Mouse (Mus musculus) frontal cortex, postnatal 25 days (tissue): Measurements from ENCODE around the gene Cdc40.
"Not testable (repeated sequence)": the region's sequence is repeated elsewhere in the genome, so short reads cannot be mapped to it uniquely, and the experiment has no call there.

Source experiments
- DNase-seq, 2 experiments: peaks; one replicate each; pipeline ENCODE4 v3.0.0; 2022; ENCODE audit warnings: low spot score in 2 of 2

The Cdc40 gene

DNA sequence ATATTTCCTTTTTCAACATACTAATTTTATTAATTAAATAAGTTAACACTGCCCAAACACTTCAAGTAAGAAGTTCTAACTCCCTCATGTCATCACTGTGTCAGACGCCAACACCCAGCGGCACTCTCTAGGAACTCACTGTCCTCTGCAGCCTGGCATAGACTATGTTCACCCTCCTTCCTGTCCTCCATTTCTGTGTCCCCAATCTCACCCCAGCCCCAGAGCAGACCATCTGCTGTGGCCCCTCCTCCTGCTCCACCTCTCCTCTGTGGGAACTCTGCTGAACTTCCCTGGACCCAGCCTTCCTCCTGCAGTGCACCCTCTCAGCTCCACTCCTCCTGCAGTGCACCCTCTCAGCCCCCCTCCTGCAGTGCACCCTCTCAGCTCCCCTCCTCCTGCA lies 15.0 kb downstream of the Cdc40 start:
- no peak for DNase-seq

DNA sequence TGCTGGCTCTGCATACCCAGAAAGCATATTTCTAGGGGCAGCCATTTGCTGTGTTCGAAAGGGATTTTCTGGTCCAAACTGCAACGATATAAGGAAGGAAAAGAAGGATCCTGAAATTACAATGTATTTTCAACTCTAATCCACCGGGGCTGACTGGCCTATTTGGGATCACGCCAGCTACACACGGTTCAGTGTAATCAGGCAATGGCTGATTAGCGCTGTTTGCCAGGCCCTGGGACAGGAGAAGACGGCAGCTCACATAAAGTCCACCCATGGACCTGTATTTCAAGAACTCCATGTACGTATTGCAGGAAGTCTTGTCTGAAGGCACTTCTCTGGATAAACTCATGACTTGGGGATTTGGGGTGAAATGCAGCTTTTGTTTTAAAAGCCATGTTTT lies 25.5 kb downstream of the Cdc40 start:
- DNase-seq = no peak

DNA sequence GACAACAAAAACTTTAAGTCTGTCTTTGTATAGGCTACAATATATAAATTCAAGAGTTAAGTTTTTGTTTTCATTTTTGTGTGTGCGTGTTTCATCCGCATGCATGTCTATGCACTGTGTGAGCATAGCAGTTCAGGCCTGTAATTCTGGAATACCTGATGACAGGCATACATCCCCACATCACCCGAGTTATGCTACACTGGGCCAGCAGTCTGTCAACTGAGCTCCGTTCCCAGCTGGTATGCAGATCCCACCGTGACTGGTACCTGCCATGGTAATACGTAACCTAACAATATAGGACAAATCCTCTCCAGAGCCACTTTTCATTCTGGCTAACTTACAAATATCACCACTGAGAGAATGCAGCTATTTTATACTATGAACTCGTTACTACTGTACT lies 26.4 kb downstream of the Cdc40 start:
- DNase-seq = no peak

DNA sequence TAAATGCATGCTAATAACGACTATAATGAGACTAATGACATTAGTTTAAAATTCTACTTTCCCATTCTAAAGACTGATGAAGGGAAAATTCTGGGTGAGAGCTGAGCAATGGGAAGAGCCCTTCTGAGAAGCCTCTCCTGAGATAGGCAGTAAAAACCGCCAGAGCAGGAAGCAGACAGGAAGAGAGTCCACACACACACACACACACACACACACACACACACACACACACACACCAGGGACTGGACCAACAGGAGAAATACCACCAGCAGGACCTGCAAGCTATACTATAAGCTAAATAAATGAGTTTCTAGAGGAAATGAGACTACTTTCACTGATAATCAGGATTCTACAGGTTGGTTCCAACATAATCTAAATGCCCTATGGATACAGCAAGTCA lies 27.5 kb downstream of the Cdc40 start:
- no peak for DNase-seq

DNA sequence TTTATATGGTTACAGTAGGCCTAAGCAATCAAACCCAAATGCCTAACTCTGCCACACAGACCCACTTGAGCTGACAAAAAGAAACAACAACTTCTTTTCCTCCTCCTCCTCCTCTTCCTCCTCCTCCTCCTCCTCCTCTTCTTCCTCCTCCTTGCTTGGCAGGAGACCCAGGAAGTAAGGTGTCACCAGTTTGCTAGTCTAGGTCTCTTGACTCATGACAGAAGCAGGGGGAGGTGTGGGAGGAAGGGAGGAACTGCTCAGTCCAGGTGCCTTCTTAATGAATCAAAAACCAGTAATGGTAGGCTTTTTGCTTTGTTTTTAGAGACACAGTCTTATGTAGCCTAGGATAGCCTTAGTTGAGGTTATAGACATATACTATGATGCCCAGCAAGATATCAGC lies 32.0 kb downstream of the Cdc40 start:
- DNase-seq = no peak

DNA sequence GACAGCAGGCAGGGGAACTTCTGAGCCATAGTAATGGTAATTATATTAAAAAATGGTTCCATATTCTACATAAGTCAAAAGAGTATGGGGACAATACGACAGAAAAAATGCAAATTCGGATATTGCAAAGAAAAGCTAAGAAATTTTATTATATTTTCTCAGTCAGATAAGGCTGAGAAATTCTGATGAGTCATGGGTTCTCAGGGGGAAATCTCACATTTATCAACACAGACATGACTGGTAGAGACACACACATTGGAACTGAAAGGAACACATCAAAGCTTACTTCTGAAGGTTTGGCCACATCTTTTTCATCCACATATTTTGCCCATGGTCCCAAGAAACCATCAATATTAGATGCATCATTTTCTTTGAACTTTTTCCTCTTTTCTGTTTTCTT lies 32.5 kb downstream of the Cdc40 start:
- no peak for DNase-seq

DNA sequence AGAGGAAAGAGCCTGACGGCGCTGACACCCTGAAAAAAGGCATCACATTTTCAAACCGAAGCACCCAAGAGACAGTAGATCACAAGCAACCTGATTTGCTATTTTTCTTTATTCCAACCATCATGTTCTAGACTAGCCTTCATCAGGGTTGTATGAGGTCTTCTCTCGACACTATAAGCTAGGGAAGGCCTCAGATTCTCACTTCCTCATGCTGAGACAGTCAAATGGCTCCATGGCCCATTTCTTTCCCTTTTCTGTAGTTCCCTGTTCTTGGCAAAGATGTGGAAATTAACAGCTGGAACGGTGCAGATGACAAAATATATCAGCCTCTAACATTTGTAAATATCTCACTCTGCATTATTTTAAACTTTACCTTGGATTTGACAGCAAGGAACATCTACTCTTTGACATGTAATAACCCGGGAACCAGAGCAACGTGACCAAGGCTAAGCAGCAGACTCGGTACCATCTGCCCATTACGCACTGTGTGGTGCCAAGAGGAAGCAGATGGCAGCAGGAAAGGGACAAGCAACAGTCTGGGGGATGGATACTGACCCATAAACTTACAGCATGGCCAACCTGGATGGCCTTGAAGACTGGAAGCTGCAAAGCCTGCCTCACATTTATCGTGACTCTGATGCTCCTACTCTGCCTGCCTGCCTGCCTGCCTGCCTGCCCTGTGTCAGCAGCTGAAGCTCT lies 35.8 kb downstream of the Cdc40 start:
- no peak for DNase-seq

DNA sequence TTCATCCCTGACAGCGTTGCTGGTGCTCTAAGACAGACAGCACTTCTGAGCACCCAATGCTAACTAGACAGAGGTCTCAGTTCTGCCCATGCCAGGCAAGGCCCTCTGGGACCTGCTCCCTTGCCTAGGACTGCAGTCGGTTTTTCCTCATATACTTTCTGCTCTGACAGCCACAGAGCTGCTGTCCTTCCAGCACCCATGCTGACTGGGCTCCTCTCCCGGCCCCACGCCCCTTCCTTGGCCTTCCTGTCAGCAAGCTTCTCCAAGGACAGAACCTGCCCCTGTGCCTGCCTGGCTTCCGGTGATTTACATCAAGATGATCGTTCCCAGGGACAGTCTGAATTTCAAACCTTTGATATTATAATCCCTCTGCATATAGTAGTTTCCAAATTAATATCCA lies 37.5 kb downstream of the Cdc40 start:
- no peak for DNase-seq

DNA sequence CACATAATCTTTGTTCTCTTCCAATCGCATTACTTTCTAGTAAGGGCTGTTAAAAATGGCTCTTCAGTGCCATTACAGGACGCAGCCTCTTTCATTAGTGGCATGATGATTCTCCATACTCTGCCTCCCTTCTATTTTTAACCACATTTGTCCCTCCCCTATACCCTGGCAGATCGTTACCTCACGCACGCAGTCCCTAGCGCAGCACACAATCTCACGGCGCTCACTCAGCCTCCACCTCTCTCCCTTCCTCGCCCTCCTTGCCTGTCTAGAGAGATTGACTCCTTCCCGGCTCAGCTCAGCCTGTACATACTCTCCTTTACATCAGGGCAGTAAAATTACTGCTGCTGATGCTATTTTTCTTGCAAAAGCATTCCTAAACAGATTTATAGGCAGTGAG lies 38.6 kb downstream of the Cdc40 start:
- no peak for DNase-seq

DNA sequence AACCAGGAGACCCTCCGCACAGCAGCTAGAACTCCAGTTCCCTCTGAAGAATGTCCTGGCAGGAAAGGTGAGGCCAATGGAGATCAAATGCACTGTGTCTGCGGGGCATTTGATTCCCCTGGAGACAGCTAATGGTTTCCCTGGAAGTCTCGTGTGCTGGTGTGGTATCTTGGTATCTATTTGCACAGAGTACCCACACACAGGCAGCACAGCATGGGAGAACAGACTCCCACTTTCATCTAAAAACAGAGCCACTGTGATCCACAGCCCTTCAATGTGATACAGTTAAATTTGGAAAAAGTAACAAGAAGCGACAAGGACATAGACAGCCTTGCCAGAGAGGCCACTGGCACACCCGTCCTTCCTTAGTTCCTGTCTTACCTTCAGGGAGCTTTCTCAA lies 39.3 kb downstream of the Cdc40 start:
- DNase-seq = no peak

DNA sequence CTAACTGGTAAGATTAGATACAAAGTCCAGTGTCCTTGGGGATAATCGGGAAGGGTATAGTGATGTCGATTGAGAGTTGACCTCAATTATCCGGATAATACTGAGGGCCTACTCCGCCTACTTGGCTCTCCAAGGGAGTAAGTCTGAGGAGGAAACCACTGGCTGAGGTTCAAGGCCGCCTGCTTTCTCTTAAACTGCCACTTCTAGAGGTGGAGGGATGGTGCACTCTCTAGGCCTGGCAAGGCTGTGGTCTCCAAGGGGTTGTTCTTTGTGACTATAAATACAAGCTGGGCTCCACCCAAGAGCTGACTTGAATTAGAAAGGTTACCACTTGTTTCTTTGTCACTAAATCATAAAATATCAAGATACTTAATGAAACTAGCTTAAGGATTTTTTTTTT lies 43.0 kb downstream of the Cdc40 start:
- DNase-seq = no peak

DNA sequence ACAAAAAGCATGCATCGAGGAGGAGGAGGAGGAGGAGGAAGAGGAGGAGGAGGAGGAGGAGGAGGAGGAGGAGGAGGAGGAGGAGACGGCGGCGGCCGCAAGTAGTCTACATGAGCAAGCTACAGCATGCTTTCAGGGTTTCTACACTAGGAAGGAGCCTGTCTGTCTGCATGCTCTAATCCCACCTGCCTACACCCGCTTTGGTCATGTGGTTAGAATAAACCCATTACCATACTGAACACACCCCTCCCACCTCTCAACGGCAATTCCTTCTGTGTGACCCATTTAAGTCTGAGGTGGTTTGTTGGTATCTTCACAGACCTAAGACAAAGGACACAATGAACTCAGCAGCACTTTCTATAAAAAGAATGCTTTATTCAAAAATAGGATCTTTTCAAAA lies 51.8 kb downstream of the Cdc40 start:
- DNase-seq = no peak

DNA sequence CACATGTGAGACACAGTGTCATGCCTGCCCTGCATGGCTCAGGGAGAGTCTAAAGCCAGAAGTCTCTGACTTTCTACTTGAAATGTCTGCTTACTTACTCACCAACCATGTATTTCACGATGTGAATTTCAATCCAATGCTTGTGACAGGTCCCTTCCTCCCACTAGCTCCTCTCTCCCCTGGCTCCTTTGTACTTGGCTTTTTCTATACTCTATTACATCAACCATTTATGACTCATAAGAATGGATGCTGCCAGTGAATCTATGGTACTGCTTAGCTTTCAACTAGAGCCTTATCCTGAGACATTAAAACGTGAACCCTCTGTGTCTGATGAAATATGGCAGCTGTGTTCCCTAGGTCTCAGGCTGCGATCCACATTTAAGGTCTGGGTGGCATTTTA lies 52.8 kb downstream of the Cdc40 start:
- no peak for DNase-seq

DNA sequence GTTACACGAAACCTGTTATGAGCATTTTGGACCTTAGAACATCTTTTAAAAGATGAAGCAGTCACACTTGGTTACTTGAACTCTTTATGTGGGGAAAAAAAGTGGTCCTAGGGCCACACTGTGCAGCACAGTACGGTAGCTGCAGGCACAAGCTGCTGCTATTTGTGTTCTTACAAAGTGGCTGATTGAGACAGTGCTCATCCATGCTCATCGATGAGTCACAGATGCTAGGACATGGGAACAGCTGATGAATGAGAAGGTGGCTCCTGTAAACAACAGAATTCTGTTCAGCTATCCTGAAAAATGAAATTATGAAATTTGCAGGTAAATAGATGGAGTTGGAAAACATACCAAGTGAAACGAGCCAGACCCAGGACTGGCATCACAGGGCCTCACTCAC lies 55.4 kb downstream of the Cdc40 start:
- no peak for DNase-seq

DNA sequence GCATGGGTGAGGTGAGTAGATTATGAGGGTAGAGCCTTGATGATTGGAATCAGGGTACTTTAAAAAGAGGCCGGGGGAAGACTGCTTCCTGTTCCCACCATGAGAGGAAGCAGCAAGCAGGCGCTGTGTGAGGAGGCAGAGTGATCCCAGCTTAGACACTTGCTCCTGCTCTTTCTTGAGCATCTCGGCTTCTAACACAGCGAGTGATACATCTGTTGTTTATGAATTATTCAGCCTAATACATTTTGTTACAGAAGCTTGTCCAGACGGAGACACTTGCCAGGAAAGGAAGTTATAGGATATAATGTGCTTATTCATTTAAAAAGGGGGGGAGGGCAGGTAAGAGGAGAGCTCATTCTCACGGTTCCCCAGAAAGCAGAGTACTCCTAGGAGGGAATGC lies 57.2 kb downstream of the Cdc40 start:
- DNase-seq = no peak

DNA sequence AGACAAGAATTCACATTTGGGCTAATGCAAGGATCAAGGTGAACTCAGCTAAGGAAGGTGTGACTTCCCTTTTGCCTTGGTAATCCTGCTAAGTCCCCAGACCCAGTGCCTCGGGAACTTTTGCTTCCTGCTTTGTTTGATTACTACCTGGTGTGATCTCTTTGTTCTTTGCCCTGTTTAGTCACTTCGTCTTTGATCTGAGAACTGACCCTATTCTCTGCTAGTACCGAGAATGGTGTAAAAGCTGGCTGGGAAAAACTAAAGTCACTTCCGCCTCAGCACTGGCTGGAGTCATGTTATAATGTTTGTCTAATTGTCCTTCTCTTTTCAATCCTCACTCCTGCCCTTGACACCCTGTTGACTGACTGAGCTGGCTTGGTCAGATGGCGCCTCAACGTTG lies 66.6 kb downstream of the Cdc40 start:
- no peak for DNase-seq

DNA sequence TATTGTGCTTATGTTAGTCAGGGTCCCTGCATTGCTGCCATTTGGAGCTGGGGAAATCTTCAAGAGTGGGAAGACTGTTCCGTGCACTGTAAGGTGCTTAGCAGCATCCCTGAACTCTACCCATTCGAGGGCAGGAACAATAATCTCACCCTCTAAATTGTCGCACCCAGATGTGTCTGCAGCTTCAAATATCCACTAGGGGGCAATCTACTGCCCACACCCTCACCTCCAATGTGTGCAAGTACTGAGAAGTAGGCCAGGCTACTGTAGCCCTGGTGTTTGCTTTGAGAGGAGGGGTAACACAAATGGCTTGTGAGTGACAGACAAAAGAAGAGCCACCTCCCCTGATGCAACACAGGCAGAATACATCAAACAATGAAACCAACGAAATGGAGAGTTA lies 69.5 kb downstream of the Cdc40 start:
- DNase-seq = no peak

DNA sequence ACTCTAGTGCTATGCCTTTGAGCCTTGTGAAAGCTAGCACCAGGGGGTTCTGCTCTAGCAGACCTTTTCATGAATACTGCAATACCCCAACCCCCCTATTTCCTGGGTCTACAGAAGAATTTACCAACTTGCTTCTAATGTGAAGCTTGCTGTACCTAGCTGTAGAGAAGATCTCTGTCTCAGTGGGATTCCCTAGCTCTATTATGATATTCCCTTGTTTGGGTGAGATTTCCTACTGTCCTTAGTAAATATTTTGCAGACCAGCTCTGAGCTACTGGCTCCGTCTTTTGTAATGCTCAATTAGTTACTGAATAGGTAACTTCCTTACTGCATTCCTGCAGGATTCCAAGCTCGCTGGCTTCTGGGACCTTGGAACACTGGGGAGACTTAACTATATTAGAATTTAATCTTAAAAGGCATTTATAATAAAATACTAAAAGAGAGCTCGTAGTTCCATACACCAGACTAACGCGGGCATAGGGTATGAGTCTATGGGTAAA lies 73.7 kb downstream of the Cdc40 start:
- not testable (repeated sequence) for DNase-seq

DNA sequence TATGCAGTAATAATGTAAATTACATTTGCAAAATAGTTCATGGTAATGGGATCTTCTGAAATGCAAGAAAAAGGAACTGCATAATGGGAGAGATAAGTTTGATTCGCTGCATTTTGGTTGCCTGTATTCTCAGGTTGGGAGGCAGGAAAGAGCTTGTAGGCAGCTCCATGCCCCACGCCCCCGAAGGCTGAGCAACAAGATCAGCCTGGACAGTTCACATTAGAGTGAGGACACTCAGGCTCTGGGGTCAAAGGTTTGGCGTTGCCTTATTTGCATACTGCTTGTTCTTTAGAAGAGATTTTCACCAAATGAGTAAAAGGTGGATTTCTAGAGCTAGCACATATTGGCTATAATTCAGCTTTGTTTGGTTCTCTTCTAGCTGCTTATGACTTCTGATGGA lies 76.9 kb downstream of the Cdc40 start:
- DNase-seq = no peak

DNA sequence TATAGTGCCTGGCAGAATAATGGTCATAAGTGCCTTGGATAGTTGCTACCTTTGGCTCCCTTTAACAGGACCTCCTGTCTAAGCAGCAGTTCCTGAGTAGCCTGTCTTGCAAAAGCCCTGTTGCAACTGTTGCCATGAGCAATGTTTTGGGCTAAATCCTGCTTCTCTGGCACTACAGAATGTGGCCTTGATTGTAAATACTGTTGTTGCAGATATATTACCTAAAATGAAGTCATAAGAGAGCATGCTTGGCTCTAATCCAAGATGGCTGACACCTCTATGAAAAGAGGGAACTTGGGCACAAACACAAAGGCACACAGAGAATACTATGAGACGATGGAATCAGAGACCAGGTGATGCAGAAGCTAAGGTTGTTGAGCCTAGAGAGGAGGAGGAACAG lies 77.9 kb downstream of the Cdc40 start:
- no peak for DNase-seq

DNA sequence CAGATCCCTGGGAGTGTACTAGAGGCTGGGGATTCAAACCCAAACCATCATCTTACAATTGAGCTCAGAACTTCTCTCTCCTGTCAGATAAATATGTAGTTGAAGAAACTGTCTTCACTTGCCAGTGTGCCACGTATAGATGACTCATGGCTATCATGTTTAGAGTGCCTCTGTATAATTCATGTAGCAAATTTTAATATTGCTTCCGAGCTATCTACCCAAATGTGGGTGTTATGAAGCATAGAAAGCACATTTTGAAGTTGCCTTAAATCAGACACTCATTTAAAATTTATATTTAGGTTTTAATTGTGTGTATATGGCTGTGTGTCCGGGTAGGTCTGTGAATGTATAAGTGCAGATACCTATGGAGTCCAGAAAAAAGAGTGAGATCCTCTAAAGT lies 91.0 kb downstream of the Cdc40 start:
- no peak for DNase-seq

DNA sequence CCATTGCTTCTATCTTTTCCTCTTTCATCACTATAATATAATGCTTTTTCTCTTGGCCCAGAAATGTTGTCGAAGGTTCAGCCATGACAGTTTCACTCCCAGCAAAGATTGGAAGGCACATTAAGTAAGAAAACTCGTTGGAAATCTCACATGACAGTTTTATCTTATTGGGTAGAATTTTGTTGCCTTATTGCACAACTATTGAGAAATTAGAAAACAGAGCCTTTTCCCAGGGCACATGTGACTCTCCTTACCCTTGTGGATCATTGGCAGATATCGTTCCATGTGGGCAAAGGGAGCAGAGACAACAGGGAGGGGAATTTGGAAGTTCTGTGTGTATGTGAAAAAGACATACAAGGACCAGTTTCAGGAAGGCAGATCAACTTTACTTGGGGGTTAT lies 92.7 kb downstream of the Cdc40 start:
- no peak for DNase-seq
